Mouse (Mus musculus): ENCODE measurements around the gene Tmsb15l. TPM values are rescaled to one million over a fixed set of nuclear protein-coding genes. Genes with fewer than 3 reads are reported as not detected.

Tmsb15l gene
- 5.0 TPM for polyA plus RNA-seq (2017; shearing (Covaris generic))

GRCm38 (mm10) chrX:136976424-136977084 is at the start of gene Tmsb15l, which contains the start of gene Tmsb15b1:
Gene Tmsb15l (minus strand): TSS chrX:136976869.
Gene Tmsb15b1 (minus strand): TSS chrX:136976874.

GRCm38 (mm10) chrX:136992978-136993547 is 16.4 kb upstream of the Tmsb15l start, which contains the start of gene Zcchc18:
Gene Zcchc18 (plus strand): TSS chrX:136993155.

GRCm38 (mm10) chrX:136975397-136975796 is 1.3 kb downstream of the Tmsb15l start, which contains the start of gene Tmsb15b2:
Gene Tmsb15b2 (minus strand): TSS chrX:136975497.

GRCm38 (mm10) chrX:136927031-136927430 is 49.6 kb downstream of the Tmsb15l start, which contains the start of gene H2bfm:
Gene H2bfm (plus strand): TSS chrX:136927325.

Other genes with a start within 250 kb of the Tmsb15l start
- gene Morf4l2, start 233.2 kb downstream of the Tmsb15l start, polyA plus RNA-seq (2017; shearing (Covaris generic)): 93.0 TPM
- gene Glra4, start 196.7 kb downstream of the Tmsb15l start, polyA plus RNA-seq (2017; shearing (Covaris generic)): not detected
- 3.0 TPM for gene Plp1, start 154.2 kb downstream of the Tmsb15l start, polyA plus RNA-seq (2017; shearing (Covaris generic))
- not detected for gene Rab9b, start 108.1 kb downstream of the Tmsb15l start, polyA plus RNA-seq (2017; shearing (Covaris generic))
- not detected for gene H2bfm, start 49.5 kb downstream of the Tmsb15l start, polyA plus RNA-seq (2017; shearing (Covaris generic))
- 65.9 TPM for gene Tmsb15b2, start 1.4 kb downstream of the Tmsb15l start, polyA plus RNA-seq (2017; shearing (Covaris generic))
- 24.3 TPM for gene Tmsb15b1, start within 50 bp of the Tmsb15l start, polyA plus RNA-seq (2017; shearing (Covaris generic))
- 67.7 TPM for gene Zcchc18, start 16.3 kb upstream of the Tmsb15l start, polyA plus RNA-seq (2017; shearing (Covaris generic))
- 20.4 TPM for gene Slc25a53, start 61.4 kb upstream of the Tmsb15l start, polyA plus RNA-seq (2017; shearing (Covaris generic))
- gene Fam199x, start 72.7 kb upstream of the Tmsb15l start, polyA plus RNA-seq (2017; shearing (Covaris generic)): 5.7 TPM
- not detected for gene Esx1, start 145.2 kb upstream of the Tmsb15l start, polyA plus RNA-seq (2017; shearing (Covaris generic))